Mouse (Mus musculus) cerebellum, adult 2 months (tissue): ENCODE data around the gene Cadps. TPM values are rescaled to one million over a fixed set of nuclear protein-coding genes. Genes with fewer than 3 reads are reported as not detected.

ENCODE experiments used
- DNase-seq, 2 experiments: peaks; one replicate each; pipeline ENCODE4 v3.0.0; 2021
- H3K27ac ChIP-seq: fragments of 200-500 bp; 2 replicates; pipeline ENCODE4 v1.5.1; 2012; ENCODE audit warnings: low read length, control low read depth, inconsistent platforms; ENCODE audit not compliant: insufficient read depth
- H3K27me3 ChIP-seq: fragments of 200-500 bp; 2 replicates; pipeline ENCODE4 v1.6.1; 2012; ENCODE audit warnings: inconsistent platforms, mild to moderate bottlenecking, low read length, moderate library complexity; ENCODE audit not compliant: control insufficient read depth, insufficient read depth
- H3K4me1 ChIP-seq: fragments of 200-500 bp; 2 replicates; pipeline ENCODE4 v1.6.1; 2011; ENCODE audit warnings: low read length; ENCODE audit not compliant: control insufficient read depth, insufficient read depth
- H3K4me3 ChIP-seq: fragments of 200-500 bp; replicated peaks from 2 replicates; pipeline ENCODE3; 2011; ENCODE audit warnings: mild to moderate bottlenecking, low read depth, low read length, control low read depth; ENCODE audit not compliant: insufficient read depth
- CTCF ChIP-seq: fragments of 200-500 bp; IDR thresholded peaks from 2 replicates; pipeline ENCODE4 v1.5.1; 2011; ENCODE audit warnings: low read depth, mild to moderate bottlenecking, control low read depth, low read length, moderate library complexity, borderline replicate concordance; ENCODE audit not compliant: insufficient read depth
- POLR2A ChIP-seq: fragments of 200-500 bp; IDR thresholded peaks from 2 replicates; pipeline ENCODE4 v1.6.1; 2011; ENCODE audit warnings: low read length, control low read depth, borderline replicate concordance; ENCODE audit not compliant: insufficient read depth
- WGBS: fragments of 180-500 bp; shearing (Covaris S2); methylation state at CpG from one replicate; pipeline ENCODE4 v1.1.7; 2018; 5-methylcytosine and 5-hydroxymethylcytosine counted together
- polyA plus RNA-seq: library from polyadenylated mRNA; depleted of rRNA; stranded (reverse); fragments of >200 nt; gene quantifications from 2 replicates; pipeline ENCODE4 v1.2.3, GENCODE M21; 2012

Gene Cadps
- polyA plus RNA-seq, 1 experiment, result 165 TPM

DNA sequence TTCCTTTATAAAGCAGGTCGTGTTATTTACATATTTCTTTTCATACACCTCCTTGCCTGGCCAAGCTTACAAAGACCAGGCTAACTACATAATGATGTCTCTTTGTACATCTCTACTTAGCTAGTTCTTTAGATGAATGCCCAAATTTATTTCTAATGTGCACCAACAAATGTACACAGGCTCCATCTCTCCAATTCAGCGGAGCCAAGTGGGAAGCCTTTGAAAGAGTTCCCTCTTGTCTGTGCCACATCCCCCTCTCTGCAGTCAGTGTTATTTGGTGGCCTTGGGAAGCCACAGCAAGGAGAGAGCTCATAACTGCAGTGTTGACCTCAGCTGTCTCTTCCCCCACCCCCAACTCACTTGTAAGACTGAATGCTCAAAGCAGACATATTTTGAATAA is 428.6 kb downstream of the Cadps start:
- H3K27me3 ChIP-seq, result no peaks in the 10 kb centered on the region
- H3K4me3 ChIP-seq, result no peak overlapping the region
- no peak overlapping the region for H3K27ac ChIP-seq
- peaks cover 6% of the 10 kb centered on the region; the same call in 1 of the 2 replicates for H3K4me1 ChIP-seq
- no peak for DNase-seq
- WGBS, result 92% methylated on average over 2 of the region's 2 CpGs
- TF ChIP-seq POLR2A (no peak), CTCF (no peak)

DNA sequence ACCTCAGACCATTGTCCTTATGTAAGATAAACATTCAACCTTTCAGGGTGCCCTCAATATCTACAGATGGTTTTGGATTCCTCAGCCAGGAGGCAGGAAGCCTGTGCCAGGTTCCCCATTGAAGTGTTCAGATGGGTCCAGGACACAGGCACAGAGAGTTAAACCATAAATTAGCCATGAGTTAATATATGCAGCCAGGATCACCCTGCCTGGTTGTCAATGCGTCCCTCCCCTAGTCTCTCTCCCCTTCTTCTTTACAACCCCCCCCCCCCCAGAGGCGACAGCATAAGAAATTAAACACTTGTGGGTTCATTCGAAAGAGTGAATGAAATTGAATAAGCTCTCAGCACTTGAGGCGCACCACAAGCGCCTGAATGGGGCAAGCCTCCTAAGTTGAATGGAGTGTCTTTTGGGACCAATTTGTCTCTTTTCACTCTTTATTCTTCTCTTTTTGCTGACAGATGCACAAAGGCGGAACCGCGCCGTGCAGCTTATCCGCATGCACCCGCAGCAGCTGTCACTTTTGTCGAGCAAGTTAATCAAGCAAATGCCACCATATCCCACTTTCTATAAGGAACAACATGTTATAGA is 429.5 kb downstream of the Cadps start:
- no peak for TF ChIP-seq POLR2A
- TF ChIP-seq CTCF, result no peak
- DNase-seq, result peak; percentile 48 to 72
- Histone ChIP-seq H3K4me1 (peaks cover 12% of the 10 kb centered on the region), H3K27ac (no peak overlapping the region), H3K4me3 (no peak overlapping the region), H3K27me3 (no peaks in the 10 kb centered on the region)
- whole genome bisulfite sequencing, result 12% methylated on average over 12 of the region's 12 CpGs

GRCm38 (mm10) chr14:12391167-12391566 is 431.7 kb downstream of the Cadps start:
- Histone ChIP-seq H3K4me1 (peaks cover 18% of the 10 kb centered on the region), H3K27me3 (no peaks in the 10 kb centered on the region), H3K4me3 (no peak overlapping the region), H3K27ac (no peak overlapping the region)
- WGBS, result 94% methylated on average over 7 of the region's 7 CpGs
- no peak for TF ChIP-seq CTCF
- no peak for TF ChIP-seq POLR2A
- DNase-seq, result no peak

- no peaks in the 10 kb centered on the region; the same call in 1 of the 2 replicates for H3K27me3 ChIP-seq
- no peak overlapping the region for H3K27ac ChIP-seq
- no peak overlapping the region for H3K4me3 ChIP-seq
- TF ChIP-seq CTCF, result no peak
- TF ChIP-seq POLR2A, result no peak
- H3K4me1 ChIP-seq, result peaks cover 18% of the 10 kb centered on the region
- DNase-seq, result peak; percentile 79 to 88
- 27% methylated on average over 14 of the region's 14 CpGs for WGBS
These were observed 434.0 kb downstream of the Cadps start for GRCm38 (mm10) chr14:12388806-12389436.

- DNase-seq, result peak in 1 of 2 experiments; percentile 13
- no peak overlapping the region for H3K4me3 ChIP-seq
- H3K27ac ChIP-seq, result no peak overlapping the region
- H3K27me3 ChIP-seq, result no peaks in the 10 kb centered on the region; the same call in 1 of the 2 replicates
- peaks cover 18% of the 10 kb centered on the region for H3K4me1 ChIP-seq
- 74% methylated on average over 4 of the region's 4 CpGs for WGBS
- no peak for TF ChIP-seq CTCF
- no peak for TF ChIP-seq POLR2A
These were observed 434.6 kb downstream of the Cadps start for GRCm38 (mm10) chr14:12388192-12388795.

- Histone ChIP-seq H3K4me1 (peaks cover 15% of the 10 kb centered on the region), H3K27me3 (no peaks in the 10 kb centered on the region; the same call in 1 of the 2 replicates), H3K27ac (no peak overlapping the region), H3K4me3 (no peak overlapping the region)
- DNase-seq, result peak in 1 of 2 experiments; percentile 17
- no peak for TF ChIP-seq POLR2A
- TF ChIP-seq CTCF, result no peak
- 62% methylated on average over 6 of the region's 6 CpGs for WGBS
These were observed 435.7 kb downstream of the Cadps start for GRCm38 (mm10) chr14:12387176-12387575.

DNA sequence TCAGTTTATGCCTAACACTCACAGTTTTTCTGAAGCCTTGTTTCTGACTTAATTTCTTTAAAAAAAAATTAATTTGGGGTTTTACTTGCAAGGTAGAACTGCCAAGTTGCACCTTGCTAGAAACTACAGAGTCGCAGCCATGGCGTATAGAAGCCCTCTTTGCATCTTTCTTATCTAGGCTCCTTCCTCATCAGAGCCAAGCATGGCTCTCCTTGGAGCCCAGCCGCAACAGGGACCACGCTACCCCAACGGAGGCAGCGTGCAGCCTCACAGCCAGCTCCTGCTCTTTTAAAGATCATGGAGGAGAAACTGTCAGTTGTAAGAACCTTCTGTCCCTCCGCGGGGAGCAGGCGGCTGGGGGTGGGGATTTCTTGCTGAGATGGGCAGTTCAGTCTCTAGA is 445.0 kb downstream of the Cadps start:
- no peak for TF ChIP-seq POLR2A
- TF ChIP-seq CTCF, result no peak
- H3K4me1 ChIP-seq, result no peaks in the 10 kb centered on the region
- no peak for DNase-seq
- H3K4me3 ChIP-seq, result no peak overlapping the region
- H3K27me3 ChIP-seq, result no peaks in the 10 kb centered on the region
- WGBS, result 40% methylated on average over 9 of the region's 9 CpGs
- H3K27ac ChIP-seq, result no peak overlapping the region

GRCm38 (mm10) chr14:12377289-12377688 is 445.6 kb downstream of the Cadps start:
- Histone ChIP-seq H3K27me3 (no peaks in the 10 kb centered on the region), H3K27ac (no peak overlapping the region), H3K4me3 (no peak overlapping the region), H3K4me1 (no peaks in the 10 kb centered on the region)
- no peak for DNase-seq
- 100% methylated on average over 2 of the region's 2 CpGs for WGBS
- TF ChIP-seq POLR2A (no peak), CTCF (no peak)
